Mouse (Mus musculus) hindbrain, embryonic 11.5 days (tissue): ENCODE data around the gene Spon1. TPM values are rescaled to one million over a fixed set of nuclear protein-coding genes. Genes with fewer than 3 reads are reported as not detected.

Experiments
- ATAC-seq: fragments of 200-750 bp; cut with Nextera tagmentation; 2 replicates; pipeline ENCODE4 v1.8.0; 2017; ENCODE audit warnings: mild to moderate bottlenecking, moderate TSS enrichment, moderate library complexity; ENCODE audit not compliant: low FRiP score
- DNase-seq: peaks from one replicate; pipeline ENCODE4 v3.0.0-alpha.2; 2015; ENCODE audit warnings: low spot score
- H3K27ac ChIP-seq: fragments of 300-500 bp; sonication (generic); 2 replicates; pipeline ENCODE4 v1.5.1; 2014; ENCODE audit warnings: mild to moderate bottlenecking, low read depth, low read length
- H3K27me3 ChIP-seq: fragments of 300-500 bp; sonication (generic); 2 replicates; pipeline ENCODE4 v1.6.1; 2014; ENCODE audit warnings: mild to moderate bottlenecking, low read length, moderate library complexity, mixed read lengths; ENCODE audit not compliant: control insufficient read depth, insufficient read depth
- H3K36me3 ChIP-seq: fragments of 300-500 bp; sonication (generic); 2 replicates; pipeline ENCODE4 v1.6.1; 2014; ENCODE audit warnings: mild to moderate bottlenecking, low read length, moderate library complexity, mixed read lengths; ENCODE audit not compliant: control insufficient read depth, insufficient read depth
- H3K4me1 ChIP-seq: fragments of 300-500 bp; sonication (generic); replicated peaks from 2 replicates; pipeline ENCODE4 v1.6.1; 2014; ENCODE audit warnings: low read length, mixed read lengths; ENCODE audit not compliant: control insufficient read depth, insufficient read depth
- H3K4me2 ChIP-seq: fragments of 300-500 bp; sonication (generic); replicated peaks from 2 replicates; pipeline ENCODE4 v1.6.1; 2014; ENCODE audit warnings: mild to moderate bottlenecking, low read depth, low read length
- H3K4me3 ChIP-seq: fragments of 300-500 bp; sonication (generic); 2 replicates; pipeline ENCODE4 v1.5.1; 2014; ENCODE audit warnings: low read depth, low read length
- H3K9ac ChIP-seq: fragments of 300-500 bp; sonication (generic); 2 replicates; pipeline ENCODE4 v1.6.1; 2014; ENCODE audit warnings: low read depth, low read length
- H3K9me3 ChIP-seq: fragments of 300-500 bp; sonication (generic); 2 replicates; pipeline ENCODE4 v1.6.1; 2016; ENCODE audit warnings: low read length; ENCODE audit not compliant: control insufficient read depth
- WGBS: fragments of 180-500 bp; shearing (Covaris S2); extraction: QIAGEN DNeasy Blood & Tissue Kit; methylation state at CpG from one replicate; pipeline ENCODE4 v1.1.7; 2014; 5-methylcytosine and 5-hydroxymethylcytosine counted together
- polyA plus RNA-seq: library from polyadenylated mRNA; unstranded; fragments of >200 nt; fragmentation: Nextera tagmentation; extraction: Ambion mirVana; gene quantifications from 2 replicates; pipeline ENCODE4 v1.2.1, GENCODE M21; 2014

Spon1 gene
- polyA plus RNA-seq, 1 experiment from 2014 or later, result 72.3 TPM

GRCm38 (mm10) chr7:113960841-113961499 lies 195.2 kb downstream of the Spon1 start:
- Histone ChIP-seq H3K9ac (no peak overlapping the region), H3K36me3 (no peaks in the 10 kb centered on the region), H3K4me2 (no peak overlapping the region), H3K27ac (no peak overlapping the region), H3K4me1 (no peaks in the 10 kb centered on the region), H3K4me3 (no peak overlapping the region), H3K27me3 (no peaks in the 10 kb centered on the region), H3K9me3 (no peaks in the 10 kb centered on the region)
- ATAC-seq, result no peak
- WGBS, result 83% methylated on average over 9 of the region's 9 CpGs
- DNase-seq, result no peak

GRCm38 (mm10) chr7:113961500-113961895 lies 195.7 kb downstream of the Spon1 start:
- Histone ChIP-seq H3K27me3 (no peaks in the 10 kb centered on the region), H3K9me3 (no peaks in the 10 kb centered on the region), H3K36me3 (no peaks in the 10 kb centered on the region), H3K4me3 (no peak overlapping the region), H3K4me2 (no peak overlapping the region), H3K27ac (no peak overlapping the region), H3K9ac (no peak overlapping the region), H3K4me1 (no peaks in the 10 kb centered on the region)
- 83% methylated on average over 3 of the region's 3 CpGs for WGBS
- DNase-seq (no peak), ATAC-seq (no peak)

GRCm38 (mm10) chr7:113962078-113962477 lies 196.3 kb downstream of the Spon1 start:
- Histone ChIP-seq H3K27me3 (no peaks in the 10 kb centered on the region), H3K9ac (no peak overlapping the region), H3K4me2 (no peak overlapping the region), H3K27ac (no peak overlapping the region), H3K4me3 (no peak overlapping the region), H3K4me1 (no peaks in the 10 kb centered on the region), H3K36me3 (no peaks in the 10 kb centered on the region), H3K9me3 (no peaks in the 10 kb centered on the region)
- DNase-seq (no peak), ATAC-seq (no peak)
- WGBS, result 90% methylated on average over 4 of the region's 4 CpGs

- H3K4me1 ChIP-seq, result no peaks in the 10 kb centered on the region
- no peaks in the 10 kb centered on the region for H3K36me3 ChIP-seq
Observed at GRCm38 (mm10) chr7:113963766-113964165, 198.0 kb downstream of the Spon1 start.

GRCm38 (mm10) chr7:113965625-113966024 lies 199.8 kb downstream of the Spon1 start:
- no peaks in the 10 kb centered on the region for H3K9me3 ChIP-seq
- no peak for ATAC-seq
- H3K27ac ChIP-seq, result no peak overlapping the region
- no peak overlapping the region for H3K9ac ChIP-seq
- no peak for DNase-seq
- H3K4me3 ChIP-seq, result no peak overlapping the region
- H3K36me3 ChIP-seq, result no peaks in the 10 kb centered on the region
- H3K4me1 ChIP-seq, result no peaks in the 10 kb centered on the region
- 90% methylated on average over 8 of the region's 8 CpGs for WGBS
- H3K4me2 ChIP-seq, result no peak overlapping the region
- no peaks in the 10 kb centered on the region for H3K27me3 ChIP-seq

More at GRCm38 (mm10) chr7:113963766-113964165, 198.0 kb downstream of the Spon1 start:
- Histone ChIP-seq H3K4me2 (no peak overlapping the region), H3K4me3 (no peak overlapping the region), H3K9ac (no peak overlapping the region), H3K27me3 (no peaks in the 10 kb centered on the region), H3K27ac (no peak overlapping the region), H3K9me3 (no peaks in the 10 kb centered on the region)
- 74% methylated on average over 4 of the region's 4 CpGs for WGBS
- DNase-seq (no peak), ATAC-seq (no peak)

GRCm38 (mm10) chr7:113969182-113969581 lies 203.4 kb downstream of the Spon1 start:
- ATAC-seq, result no peak
- no peak overlapping the region for H3K4me2 ChIP-seq
- DNase-seq, result no peak
- H3K27ac ChIP-seq, result no peak overlapping the region
- H3K9me3 ChIP-seq, result no peaks in the 10 kb centered on the region
- H3K27me3 ChIP-seq, result no peaks in the 10 kb centered on the region
- H3K9ac ChIP-seq, result no peak overlapping the region
- no peak overlapping the region for H3K4me3 ChIP-seq
- no peaks in the 10 kb centered on the region for H3K36me3 ChIP-seq
- no peaks in the 10 kb centered on the region for H3K4me1 ChIP-seq

GRCm38 (mm10) chr7:113972536-113972935 lies 206.7 kb downstream of the Spon1 start:
- no peaks in the 10 kb centered on the region for H3K4me1 ChIP-seq
- H3K9ac ChIP-seq, result no peak overlapping the region
- no peaks in the 10 kb centered on the region for H3K27me3 ChIP-seq
- H3K36me3 ChIP-seq, result no peaks in the 10 kb centered on the region
- H3K4me3 ChIP-seq, result no peak overlapping the region
- ATAC-seq, result no peak
- H3K4me2 ChIP-seq, result no peak overlapping the region
- no peak for DNase-seq
- H3K9me3 ChIP-seq, result no peaks in the 10 kb centered on the region
- 90% methylated on average over 4 of the region's 4 CpGs for WGBS
- H3K27ac ChIP-seq, result no peak overlapping the region

GRCm38 (mm10) chr7:113986406-113987134 lies 220.8 kb downstream of the Spon1 start:
- Histone ChIP-seq H3K9ac (no peak overlapping the region), H3K27me3 (no peaks in the 10 kb centered on the region), H3K4me1 (no peaks in the 10 kb centered on the region), H3K4me2 (no peak overlapping the region), H3K36me3 (no peaks in the 10 kb centered on the region), H3K9me3 (no peaks in the 10 kb centered on the region; the same call in 1 of the 2 replicates), H3K27ac (no peak overlapping the region), H3K4me3 (no peak overlapping the region)
- 79% methylated on average over 10 of the region's 10 CpGs for WGBS
- ATAC-seq (no peak), DNase-seq (no peak)

GRCm38 (mm10) chr7:113988156-113988555 lies 222.4 kb downstream of the Spon1 start:
- Histone ChIP-seq H3K4me1 (no peaks in the 10 kb centered on the region), H3K27ac (no peak overlapping the region), H3K27me3 (no peaks in the 10 kb centered on the region), H3K4me2 (no peak overlapping the region), H3K4me3 (no peak overlapping the region), H3K36me3 (no peaks in the 10 kb centered on the region), H3K9me3 (no peaks in the 10 kb centered on the region; the same call in 1 of the 2 replicates), H3K9ac (no peak overlapping the region)
- ATAC-seq, result no peak
- DNase-seq, result no peak
